Mouse (Mus musculus) heart, adult 8-10 months (tissue): ENCODE measurements around the gene Glipr1l2. TPM values are rescaled to one million over a fixed set of nuclear protein-coding genes. Genes with fewer than 3 reads are reported as not detected.
"Not testable (repeated sequence)": the region's sequence is repeated elsewhere in the genome, so short reads cannot be mapped to it uniquely, and the experiment has no call there.

Source experiments
- DNase-seq: peaks from one replicate; pipeline ENCODE4 v3.0.0; 2022; ENCODE audit warnings: low spot score
- total RNA-seq, 4 experiments: library from RNA; stranded (reverse); gene quantifications; 2 replicates each; pipeline ENCODE4 v1.2.4; 2022

Gene Glipr1l2
- not detected for total RNA-seq

DNA sequence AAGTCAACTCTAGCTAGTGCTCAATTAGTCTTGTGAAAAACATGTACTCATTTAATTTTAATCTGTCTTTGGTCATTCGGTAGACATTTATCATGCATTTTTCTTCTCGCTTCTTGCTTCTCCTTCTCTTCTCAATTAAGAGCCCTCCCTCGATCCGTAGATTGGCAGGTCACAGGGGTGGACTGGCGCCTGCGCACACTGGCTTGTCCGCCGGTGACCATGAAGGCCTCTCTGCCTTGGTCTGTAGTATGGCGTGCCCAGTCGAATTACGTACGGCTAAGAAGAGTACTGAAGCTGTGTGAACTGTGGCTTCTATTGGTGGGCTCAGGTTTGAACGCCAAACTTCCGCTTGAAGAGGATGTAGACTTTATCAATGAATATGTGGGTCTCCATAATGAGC lies at the start of gene Glipr1l2:
Gene Glipr1l2, plus strand, starts transcription at position 198 of the 400 bp plus-strand sequence.
- no peak for DNase-seq

DNA sequence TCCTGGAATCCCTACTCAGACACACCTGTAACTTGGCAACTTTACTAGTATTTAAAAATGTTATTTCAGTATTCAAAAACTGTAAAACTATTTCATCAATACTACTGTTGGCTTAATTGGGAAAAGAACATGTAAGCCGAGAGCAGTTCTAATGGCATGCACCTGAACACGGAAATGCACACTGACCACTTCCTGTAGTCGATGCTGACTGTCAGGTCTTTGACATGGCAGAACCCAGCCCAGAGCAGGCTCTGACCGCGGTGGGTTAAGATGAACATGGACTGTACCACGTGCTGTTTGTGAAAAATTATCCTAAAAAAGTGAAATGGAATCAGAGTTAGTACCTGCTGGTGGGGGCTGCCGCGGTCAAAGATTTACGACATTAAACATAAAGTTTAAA lies 39.6 kb upstream of the Glipr1l2 start:
- DNase-seq = not testable (repeated sequence)

DNA sequence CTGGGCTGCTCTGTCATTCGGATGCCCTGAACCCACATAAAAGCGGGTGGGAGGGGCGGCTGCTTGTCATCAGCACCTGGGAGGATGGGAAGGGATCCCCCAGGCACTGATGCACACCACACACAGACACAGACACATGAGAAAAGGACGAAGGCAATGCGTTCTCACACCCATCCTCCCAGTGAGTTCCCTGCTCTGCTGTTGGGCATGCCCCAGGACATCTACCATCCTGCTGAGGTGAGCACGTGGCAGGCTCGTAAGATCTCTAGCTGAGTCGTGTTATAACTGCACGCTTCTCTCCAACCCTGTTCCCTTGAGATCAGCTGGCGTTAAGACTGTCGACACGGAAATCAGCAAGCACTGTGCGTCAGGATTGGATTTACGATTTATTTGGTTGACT lies 38.9 kb upstream of the Glipr1l2 start:
- not testable (repeated sequence) for DNase-seq

DNA sequence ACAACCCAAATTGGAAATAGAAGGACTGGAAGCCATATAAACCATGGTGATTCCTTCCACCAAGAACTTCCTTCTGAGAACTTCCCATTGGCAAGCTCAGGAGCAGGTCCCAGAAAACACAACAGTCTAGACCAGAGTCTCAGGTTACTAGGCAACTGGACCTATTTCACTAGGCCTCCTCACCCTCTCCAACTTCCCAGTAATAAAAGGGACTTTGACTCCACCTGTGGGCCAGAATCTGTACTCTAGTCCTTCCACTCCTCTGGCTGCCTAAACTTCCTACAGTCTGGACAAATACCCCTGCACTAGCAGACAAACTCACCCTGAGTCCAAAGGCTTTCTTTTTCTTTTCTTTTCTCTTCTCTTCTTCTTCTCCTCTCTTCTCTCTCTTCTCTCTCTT lies 31.9 kb upstream of the Glipr1l2 start:
- no peak for DNase-seq

- not testable (repeated sequence) for DNase-seq
These were observed 31.2 kb upstream of the Glipr1l2 start for GRCm38 (mm10) chr10:112051956-112052355.

DNA sequence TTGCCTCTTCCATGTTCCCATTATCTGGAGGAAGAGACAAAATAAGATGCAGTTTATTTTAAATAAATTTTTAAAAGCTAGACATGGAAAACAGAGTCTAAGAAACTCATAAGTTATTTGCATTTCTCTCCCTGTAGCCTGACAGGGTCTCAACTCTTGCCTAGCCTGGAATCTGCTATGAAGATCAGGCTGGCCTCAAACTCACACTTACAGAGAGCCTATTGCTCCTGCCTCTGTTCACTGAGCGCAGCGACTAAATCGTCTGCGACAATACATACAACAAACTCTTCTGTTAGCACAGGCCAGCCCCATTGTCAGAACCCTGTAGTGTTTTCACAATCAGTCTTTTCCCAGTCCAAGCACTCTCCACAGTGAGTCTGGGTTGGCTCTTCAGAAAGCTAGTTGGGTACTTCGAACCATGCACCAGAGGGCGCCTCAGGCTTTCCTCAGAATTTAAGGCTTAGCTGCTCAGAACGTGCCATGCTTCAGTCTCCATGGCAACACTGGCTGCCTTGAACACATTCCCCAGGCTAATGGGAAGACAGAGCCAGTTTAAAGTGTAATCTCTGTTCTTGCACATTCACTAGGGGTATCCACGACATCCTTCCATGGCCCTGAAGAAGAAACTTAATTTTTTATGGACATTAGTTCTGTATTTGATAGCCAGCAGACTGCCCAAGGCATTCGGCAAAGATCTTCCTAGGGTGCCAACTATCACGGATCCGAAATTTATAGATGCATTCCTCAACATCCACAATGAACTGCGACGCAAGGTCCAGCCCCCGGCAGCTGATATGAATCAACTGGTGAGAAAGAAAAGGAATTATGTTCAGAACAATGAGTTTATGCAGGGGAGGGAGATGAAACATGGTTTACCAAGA lies 23.2 kb upstream of the Glipr1l2 start, which contains the start of gene Glipr1l1:
Gene Glipr1l1, plus strand, starts transcription at position 488 of the 881 bp plus-strand sequence.
- no peak for DNase-seq

DNA sequence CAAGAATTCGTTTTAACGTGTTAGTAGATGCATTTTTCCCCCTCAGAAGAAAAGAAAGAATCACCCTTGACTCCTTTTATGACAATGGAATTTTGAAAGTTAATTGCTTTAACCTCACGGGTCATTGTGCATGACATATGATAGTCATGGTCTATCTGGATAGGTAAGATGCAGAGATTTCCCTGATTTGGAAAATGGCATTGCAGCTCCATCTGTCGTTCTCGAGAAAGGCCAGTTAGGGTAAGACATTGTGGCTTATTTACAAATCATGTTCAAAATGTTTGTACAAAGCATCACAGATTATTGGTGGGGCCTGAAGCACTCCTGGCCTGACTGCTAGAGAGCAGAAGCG lies 22.6 kb upstream of the Glipr1l2 start:
- DNase-seq = not testable (repeated sequence)

DNA sequence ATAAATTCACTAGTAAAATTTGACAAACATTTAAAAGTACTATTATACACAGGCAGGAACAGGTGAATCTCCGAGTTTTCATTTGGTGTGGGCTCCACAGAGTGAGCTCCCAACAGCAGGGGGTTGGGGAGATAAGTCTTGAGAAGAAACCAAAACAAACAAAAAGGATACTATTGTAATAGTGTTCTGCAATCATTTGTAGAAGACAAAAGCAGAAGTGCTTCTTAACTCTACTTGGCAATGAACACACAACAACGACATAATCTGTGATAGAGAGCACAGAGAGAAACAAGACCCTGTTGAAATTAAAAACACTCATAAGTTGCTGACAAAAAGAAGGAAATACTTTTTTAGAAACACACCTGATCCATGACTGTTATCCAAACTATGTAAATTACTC lies 3.1 kb upstream of the Glipr1l2 start:
- no peak for DNase-seq

GRCm38 (mm10) chr10:112105785-112106184 lies 22.6 kb downstream of the Glipr1l2 start:
- DNase-seq = peak; percentile 14

DNA sequence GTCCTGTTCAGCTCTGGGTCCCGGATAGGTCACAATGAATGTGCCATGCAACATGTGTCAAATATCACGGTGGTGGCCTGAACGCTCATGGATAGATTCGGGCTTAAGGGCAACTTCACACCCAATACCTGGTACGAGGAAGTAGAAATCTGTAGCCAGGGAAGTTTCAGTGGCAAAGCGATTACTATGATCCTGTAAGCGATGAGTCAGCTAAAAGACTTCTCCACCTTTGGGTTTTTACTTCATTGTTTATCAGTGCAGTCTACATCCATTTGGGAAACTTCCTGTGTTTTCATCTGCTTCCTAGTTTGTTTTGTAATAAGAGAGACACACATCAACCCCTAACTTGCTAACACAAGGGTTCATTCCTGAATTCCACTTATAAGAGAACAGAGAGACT lies 27.2 kb downstream of the Glipr1l2 start:
- DNase-seq = no peak

DNA sequence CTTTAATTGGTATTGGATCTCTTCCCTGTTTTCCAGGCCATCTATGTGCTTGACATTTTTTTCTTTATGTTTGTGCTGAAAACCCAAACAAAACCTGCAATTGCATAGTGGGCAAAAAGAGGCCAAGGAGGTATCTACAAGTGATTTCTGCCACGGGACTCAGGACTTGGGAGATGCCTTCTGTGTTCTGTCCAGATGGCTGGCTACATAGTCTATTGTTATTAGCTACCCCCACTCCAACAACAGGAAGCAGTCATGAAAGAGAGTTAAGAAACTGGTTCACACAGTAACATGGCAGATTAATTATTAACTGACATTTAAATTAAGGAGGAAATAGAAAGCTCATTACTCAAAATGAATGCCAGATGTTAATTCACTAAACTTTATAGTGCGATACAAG lies 41.9 kb downstream of the Glipr1l2 start:
- DNase-seq = not testable (repeated sequence)

- not testable (repeated sequence) for DNase-seq
These were observed 44.6 kb downstream of the Glipr1l2 start for GRCm38 (mm10) chr10:112127682-112128230.

GRCm38 (mm10) chr10:112132194-112132593 lies 49.0 kb downstream of the Glipr1l2 start:
- DNase-seq = no peak

DNA sequence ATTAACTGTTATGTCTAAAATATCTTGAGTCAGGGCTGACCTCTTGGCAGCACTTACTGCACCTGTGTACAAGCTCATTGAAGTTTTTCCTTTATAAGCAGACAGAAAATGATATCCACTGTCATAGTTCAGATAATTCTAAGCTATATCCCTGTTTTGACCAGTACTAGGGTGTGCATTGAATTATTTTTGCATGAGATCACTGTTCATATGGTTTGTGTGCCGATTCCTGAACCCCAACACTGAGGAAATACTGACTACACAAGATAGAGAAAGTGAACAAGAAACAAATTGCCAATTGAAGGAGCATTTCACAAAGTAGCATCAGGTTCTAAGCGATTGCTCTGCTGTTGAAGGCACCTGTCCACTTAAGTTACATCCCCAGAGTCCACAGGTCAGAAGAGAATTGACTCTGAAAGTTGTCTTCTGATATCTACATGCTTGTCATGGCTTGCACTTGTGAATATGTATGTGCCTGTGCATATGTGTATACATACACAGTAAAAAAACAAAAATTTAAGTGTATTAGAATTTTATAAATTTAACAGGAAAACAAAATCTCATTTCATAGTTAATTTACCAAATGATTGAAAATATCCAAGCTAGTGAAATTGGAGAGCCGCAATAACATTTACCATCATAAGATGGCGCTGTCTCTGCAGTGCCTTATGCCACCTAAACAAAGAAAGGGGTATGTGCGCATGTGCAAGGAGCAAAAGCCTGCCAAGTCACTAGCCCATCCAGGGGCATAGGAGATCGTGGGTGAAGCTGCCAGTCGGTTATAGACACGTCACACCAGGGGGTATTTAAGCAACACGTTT lies 55.1 kb downstream of the Glipr1l2 start:
- no peak for DNase-seq

DNA sequence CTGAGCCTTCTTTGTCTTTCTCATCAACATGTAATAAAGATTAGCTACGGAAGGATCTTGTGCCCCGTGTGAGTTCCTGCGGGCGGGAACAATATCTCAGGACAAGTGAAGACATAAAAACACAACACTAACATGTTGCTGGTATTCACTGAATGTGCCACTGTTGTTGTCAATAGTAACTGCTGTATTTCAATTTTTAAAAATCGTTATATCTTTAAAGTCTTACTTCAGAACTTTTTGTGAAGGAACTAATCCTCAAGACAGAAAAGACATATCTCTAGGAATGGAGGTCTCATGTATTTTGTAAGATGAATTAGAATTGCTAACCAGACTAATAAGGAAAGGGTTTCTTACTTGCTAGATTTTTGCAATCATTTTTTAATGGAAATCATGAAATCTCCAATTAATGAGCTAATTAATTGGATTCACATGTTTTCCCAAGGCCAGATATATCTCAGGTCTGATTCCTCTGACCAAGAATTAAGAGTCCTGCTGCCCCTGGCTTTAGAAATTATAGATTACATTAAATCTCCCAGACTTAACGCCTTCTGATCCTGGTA lies 55.8 kb downstream of the Glipr1l2 start:
- DNase-seq = no peak

DNA sequence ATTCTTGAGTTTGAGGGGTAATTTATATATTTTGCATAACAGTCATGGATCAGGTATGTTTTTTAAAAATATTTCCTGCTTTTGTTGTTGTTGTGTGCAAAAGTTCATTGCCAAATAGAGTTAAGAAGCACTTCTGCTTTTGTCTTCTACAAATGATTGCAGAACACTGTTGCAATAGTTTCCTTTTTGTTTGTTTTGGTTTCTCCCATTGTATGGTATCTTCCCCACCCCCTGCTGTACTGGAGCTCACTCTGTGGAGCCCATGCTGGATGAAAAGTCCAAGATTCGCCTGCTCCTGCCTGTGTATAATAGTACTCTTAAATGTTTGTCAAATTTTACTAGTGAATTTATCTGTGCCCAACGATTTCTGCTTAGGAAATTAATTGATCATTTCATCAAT lies 56.7 kb downstream of the Glipr1l2 start:
- DNase-seq = no peak

Other genes with a start within 250 kb of the Glipr1l2 start
- 10 to 100 TPM; 19.6 to 23.3 (median 21.5) TPM for gene Krr1, start 110.7 kb upstream of the Glipr1l2 start, total RNA-seq
- gene Glipr1, start 80.7 kb upstream of the Glipr1l2 start, total RNA-seq = 1 to 10 TPM in 1 of 4 experiments, under 1 TPM in 3; 0.32 to 1.2 (median 0.77) TPM
- not detected for gene Glipr1l1, start 23.2 kb upstream of the Glipr1l2 start, total RNA-seq
- gene Glipr1l3, start 77.0 kb downstream of the Glipr1l2 start, total RNA-seq = not detected
- not detected for gene Caps2, start 80.3 kb downstream of the Glipr1l2 start, total RNA-seq
- under 1 TPM; 0.25 to 0.78 (median 0.38) TPM for gene Kcnc2, start 187.8 kb downstream of the Glipr1l2 start, total RNA-seq